Mouse (Mus musculus): ENCODE results near the gene Nyap2. TPM values are rescaled to one million over a fixed set of nuclear protein-coding genes. Genes with fewer than 3 reads are reported as not detected.

Gene Nyap2
- polyA plus RNA-seq, 1 experiment from 2014 or later, result 13.4 TPM

- no peaks in the 10 kb centered on the region for H3K27me3 ChIP-seq (replicated peaks)
- no peak overlapping the region for H3K9ac ChIP-seq
- WGBS, result 68% methylated on average over 2 of the region's 2 CpGs
- H3K4me1 ChIP-seq, result no peaks in the 10 kb centered on the region
- H3K4me3 ChIP-seq, result no peak overlapping the region
- no peak overlapping the region for H3K4me2 ChIP-seq (replicated peaks)
- no peak for ATAC-seq (ENCODE audit: low FRiP score, low read depth)
- H3K36me3 ChIP-seq, result no peaks in the 10 kb centered on the region
- H3K27ac ChIP-seq, result no peak overlapping the region
- no peaks in the 10 kb centered on the region for H3K9me3 ChIP-seq
Measured at GRCm38 (mm10) chr1:81307934-81308333, 231.2 kb downstream of the Nyap2 start.

GRCm38 (mm10) chr1:81310087-81310626 lies 233.4 kb downstream of the Nyap2 start:
- no peak overlapping the region for H3K9ac ChIP-seq
- 0% methylated on average over 1 of the region's 1 CpGs for WGBS

DNA sequence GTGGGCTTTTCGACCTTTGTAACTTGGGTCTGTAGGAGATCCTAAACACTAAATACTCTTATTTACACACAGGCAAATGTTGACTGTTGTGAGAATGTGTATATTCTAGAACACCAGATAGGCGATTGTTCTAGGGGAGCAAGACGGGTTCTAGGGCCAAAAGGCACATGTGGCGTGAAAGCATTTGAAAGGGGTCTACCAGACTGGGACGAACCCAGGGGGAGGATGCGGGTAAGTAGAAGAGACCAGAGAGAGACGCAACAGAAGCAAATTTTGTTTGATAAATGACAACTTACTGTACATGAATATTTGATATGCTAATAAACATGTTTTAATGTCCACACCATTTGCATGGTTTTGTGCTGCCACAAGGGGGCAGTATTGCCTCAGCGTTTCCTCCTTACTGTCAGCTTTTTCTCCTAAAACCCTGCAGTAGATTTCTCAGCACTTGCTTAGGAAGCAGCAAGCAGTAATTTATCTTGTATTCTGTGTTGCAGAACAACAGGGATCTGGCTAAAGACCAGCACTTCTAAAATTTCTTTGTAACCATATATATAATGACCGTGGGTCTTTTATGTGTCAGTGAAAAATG lies 239.7 kb downstream of the Nyap2 start:
- no peaks in the 10 kb centered on the region for H3K36me3 ChIP-seq
- H3K27me3 ChIP-seq (replicated peaks), result no peaks in the 10 kb centered on the region
- H3K4me1 ChIP-seq, result no peaks in the 10 kb centered on the region
- no peak overlapping the region for H3K9ac ChIP-seq
- H3K4me2 ChIP-seq (replicated peaks), result no peak overlapping the region
- no peak overlapping the region for H3K27ac ChIP-seq
- no peak overlapping the region for H3K4me3 ChIP-seq
- ATAC-seq (ENCODE audit: low FRiP score, low read depth), result peak; percentile 71
- no peaks in the 10 kb centered on the region for H3K9me3 ChIP-seq
- 55% methylated on average over 9 of the region's 9 CpGs for WGBS

More at GRCm38 (mm10) chr1:81310087-81310626, 233.4 kb downstream of the Nyap2 start:
- no peak overlapping the region for H3K27ac ChIP-seq
- H3K4me3 ChIP-seq, result no peak overlapping the region
- no peaks in the 10 kb centered on the region for H3K27me3 ChIP-seq (replicated peaks)
- no peak for ATAC-seq (ENCODE audit: low FRiP score, low read depth)
- H3K36me3 ChIP-seq, result no peaks in the 10 kb centered on the region
- no peak overlapping the region for H3K4me2 ChIP-seq (replicated peaks)
- H3K4me1 ChIP-seq, result no peaks in the 10 kb centered on the region
- H3K9me3 ChIP-seq, result no peaks in the 10 kb centered on the region

- ATAC-seq (ENCODE audit: low FRiP score, low read depth), result peak; percentile 68
- H3K27ac ChIP-seq, result 0 out of 2 replicates have a peak overlapping the region, but pooled peaks have one; percentile 13
- no peaks in the 10 kb centered on the region for H3K9me3 ChIP-seq
- H3K4me3 ChIP-seq, result no peak overlapping the region
- no peaks in the 10 kb centered on the region for H3K36me3 ChIP-seq
- WGBS, result 39% methylated on average over 5 of the region's 5 CpGs
- no peaks in the 10 kb centered on the region for H3K4me1 ChIP-seq
- no peak overlapping the region for H3K9ac ChIP-seq
- H3K4me2 ChIP-seq (replicated peaks), result no peak overlapping the region
- no peaks in the 10 kb centered on the region for H3K27me3 ChIP-seq (replicated peaks)
Measured at GRCm38 (mm10) chr1:81316995-81317413, 240.3 kb downstream of the Nyap2 start.

DNA sequence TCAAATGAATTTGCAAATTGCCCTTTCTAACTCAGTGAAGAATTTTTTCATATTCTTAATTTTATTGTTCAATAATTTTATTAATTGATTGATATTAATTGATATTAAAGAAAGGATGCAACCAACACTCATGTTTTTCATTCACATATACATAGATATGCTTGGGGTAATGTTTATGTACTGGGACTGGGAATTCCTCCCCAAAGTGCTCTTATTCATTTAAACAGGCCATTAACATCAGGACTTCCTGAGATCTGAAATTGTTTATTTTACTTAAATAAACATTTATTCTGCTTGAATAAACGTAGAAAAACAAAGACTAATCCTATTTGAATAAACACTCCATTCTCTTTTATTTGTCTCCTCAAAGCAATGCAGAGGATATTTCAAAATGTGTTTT lies 311.0 kb downstream of the Nyap2 start:
- Histone ChIP-seq H3K36me3 (no peaks in the 10 kb centered on the region), H3K4me3 (no peak overlapping the region), H3K27me3 (replicated peaks) (no peaks in the 10 kb centered on the region), H3K4me1 (no peaks in the 10 kb centered on the region), H3K9me3 (no peaks in the 10 kb centered on the region), H3K9ac (no peak overlapping the region), H3K27ac (no peak overlapping the region), H3K4me2 (replicated peaks) (no peak overlapping the region)
- no peak for ATAC-seq (ENCODE audit: low FRiP score, low read depth)
- 36% methylated on average over 1 of the region's 1 CpGs for WGBS

All from neural tube, embryonic 12.5 days (tissue).